Mouse (Mus musculus): ENCODE results near the gene Erbb2. TPM values are rescaled to one million over a fixed set of nuclear protein-coding genes. Genes with fewer than 3 reads are reported as not detected.
A peak's percentile ranks its signal among the peaks of the same experiment; 100 is the strongest.

The Erbb2 gene
- polyA plus RNA-seq, 1 experiment from 2014 or later, result 6.6 TPM

DNA sequence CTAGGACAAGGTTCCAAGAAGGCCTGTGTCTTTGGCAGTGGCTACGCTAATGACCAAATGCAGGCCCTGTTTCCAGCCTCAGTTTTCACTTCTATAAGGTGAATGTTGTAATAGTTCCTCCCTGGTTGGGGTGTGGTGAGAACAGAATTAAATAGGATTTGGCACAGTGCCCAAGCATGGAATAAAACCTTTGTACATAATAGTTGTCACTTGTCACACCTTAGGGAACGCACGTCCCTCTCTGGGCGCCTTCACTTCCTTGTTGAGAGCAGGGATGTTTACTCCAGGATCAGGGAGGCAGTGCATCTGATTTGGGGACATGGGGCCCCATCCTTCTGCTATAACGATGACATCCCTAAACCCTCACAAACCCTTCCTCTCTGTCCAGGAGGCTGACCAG lies 16.2 kb downstream of the Erbb2 start:
- H3K4me3 ChIP-seq (ENCODE audit: low read length), result no peak overlapping the region
- H3K4me1 ChIP-seq (ENCODE audit: control insufficient read depth, insufficient read depth, low read depth, low read length), result no peaks in the 10 kb centered on the region
- no peak overlapping the region for H3K9ac ChIP-seq (ENCODE audit: low read depth, low read length)
- ATAC-seq, result no peak
- 91% methylated on average over 5 of the region's 5 CpGs for WGBS
- H3K36me3 ChIP-seq (ENCODE audit: control insufficient read depth, insufficient read depth, low read length), result no peaks in the 10 kb centered on the region
- no peaks in the 10 kb centered on the region for H3K9me3 ChIP-seq (ENCODE audit: control insufficient read depth, low read length)
- H3K27ac ChIP-seq (ENCODE audit: low read depth, low read length), result no peak overlapping the region
- H3K27me3 ChIP-seq (replicated peaks; ENCODE audit: control insufficient read depth, insufficient read depth, low read length), result no peaks in the 10 kb centered on the region
- no peak overlapping the region for H3K4me2 ChIP-seq (ENCODE audit: low read length)

DNA sequence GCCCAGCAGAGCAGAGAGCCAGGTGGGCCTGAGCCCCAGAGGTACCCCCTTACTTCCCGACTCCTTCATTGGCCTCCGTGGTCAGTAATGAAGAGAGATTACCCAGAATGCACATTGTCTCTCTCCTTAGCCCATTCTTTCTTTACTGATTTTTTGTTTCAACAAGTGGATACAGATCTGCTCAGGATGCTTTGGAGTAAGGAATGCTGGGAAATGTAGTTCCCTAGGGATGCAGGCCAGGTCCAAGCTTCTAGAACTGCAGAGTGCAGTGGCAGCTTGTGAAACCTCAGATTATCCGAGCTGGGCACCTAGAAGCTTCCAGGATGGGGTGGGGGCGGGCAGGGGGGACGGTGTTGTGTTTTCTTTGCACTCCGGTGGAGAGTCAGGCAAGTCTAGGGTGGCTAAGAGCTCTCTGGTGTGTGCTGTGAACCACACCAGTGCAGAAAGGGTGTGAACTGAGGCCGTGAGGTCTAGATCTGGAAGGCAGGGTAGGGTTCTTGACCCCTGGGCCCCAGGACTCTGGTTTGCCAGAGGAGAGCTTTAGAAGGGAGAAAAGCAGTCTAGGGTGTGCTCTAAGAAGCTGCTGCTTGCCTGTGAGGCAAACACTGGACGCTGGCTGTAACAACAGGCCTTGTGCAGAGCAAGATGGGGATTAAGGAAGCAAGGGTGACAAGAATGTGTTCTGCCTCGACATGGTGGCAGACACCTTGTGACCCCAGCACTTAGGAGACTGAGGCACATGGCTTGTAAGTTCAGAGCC lies 19.7 kb downstream of the Erbb2 start:
- WGBS, result 78% methylated on average over 9 of the region's 9 CpGs
- no peak overlapping the region for H3K4me2 ChIP-seq (ENCODE audit: low read length)
- H3K36me3 ChIP-seq (ENCODE audit: control insufficient read depth, insufficient read depth, low read length), result no peaks in the 10 kb centered on the region
- H3K4me1 ChIP-seq (ENCODE audit: control insufficient read depth, insufficient read depth, low read depth, low read length), result no peaks in the 10 kb centered on the region
- H3K27ac ChIP-seq (ENCODE audit: low read depth, low read length), result no peak overlapping the region
- no peak overlapping the region for H3K4me3 ChIP-seq (ENCODE audit: low read length)
- no peaks in the 10 kb centered on the region for H3K27me3 ChIP-seq (replicated peaks; ENCODE audit: control insufficient read depth, insufficient read depth, low read length)
- ATAC-seq, result no peak
- H3K9me3 ChIP-seq (ENCODE audit: control insufficient read depth, low read length), result no peaks in the 10 kb centered on the region
- H3K9ac ChIP-seq (ENCODE audit: low read depth, low read length), result no peak overlapping the region

DNA sequence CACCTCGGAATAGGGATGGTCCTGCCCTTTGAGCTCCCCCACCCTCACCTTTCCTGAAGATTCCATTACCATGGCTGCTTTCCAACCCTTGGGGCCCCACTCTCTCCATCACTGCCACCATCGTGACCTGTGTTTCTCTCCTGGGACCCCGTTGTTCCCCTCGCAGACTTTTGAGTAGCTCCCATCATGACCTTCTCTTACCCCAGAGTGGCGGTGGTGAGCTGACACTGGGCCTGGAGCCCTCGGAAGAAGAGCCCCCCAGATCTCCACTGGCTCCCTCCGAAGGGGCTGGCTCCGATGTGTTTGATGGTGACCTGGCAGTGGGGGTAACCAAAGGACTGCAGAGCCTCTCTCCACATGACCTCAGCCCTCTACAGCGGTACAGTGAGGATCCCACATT lies 23.5 kb downstream of the Erbb2 start:
- Histone ChIP-seq H3K9me3 (ENCODE audit: control insufficient read depth, low read length) (no peaks in the 10 kb centered on the region), H3K4me2 (ENCODE audit: low read length) (no peak overlapping the region), H3K36me3 (ENCODE audit: control insufficient read depth, insufficient read depth, low read length) (no peaks in the 10 kb centered on the region), H3K27me3 (replicated peaks; ENCODE audit: control insufficient read depth, insufficient read depth, low read length) (no peaks in the 10 kb centered on the region), H3K4me1 (ENCODE audit: control insufficient read depth, insufficient read depth, low read depth, low read length) (peaks cover 3% of the 10 kb centered on the region), H3K9ac (ENCODE audit: low read depth, low read length) (no peak overlapping the region), H3K27ac (ENCODE audit: low read depth, low read length) (no peak overlapping the region), H3K4me3 (ENCODE audit: low read length) (no peak overlapping the region)
- no peak for ATAC-seq
- 91% methylated on average over 9 of the region's 9 CpGs for WGBS

DNA sequence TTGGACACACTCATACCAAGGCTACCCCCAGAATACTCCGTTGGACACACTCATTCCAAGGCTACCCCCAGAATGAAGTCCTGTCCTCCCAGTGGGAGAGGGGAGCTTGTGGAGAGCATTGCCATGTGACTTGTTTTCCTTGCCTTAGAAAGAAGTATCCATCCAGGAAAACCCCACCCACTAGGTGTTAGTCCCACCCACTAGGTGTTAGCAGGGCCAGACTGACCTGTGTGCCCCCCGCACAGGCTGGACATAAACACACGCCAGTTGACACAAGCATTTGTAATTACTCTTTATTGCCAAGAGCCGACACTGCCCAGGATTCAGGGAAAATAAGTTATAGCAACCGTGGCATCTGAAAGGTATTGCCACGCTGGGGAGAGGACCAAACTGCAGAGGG lies 25.2 kb downstream of the Erbb2 start:
- no peak overlapping the region for H3K27ac ChIP-seq (ENCODE audit: low read depth, low read length)
- H3K36me3 ChIP-seq (ENCODE audit: control insufficient read depth, insufficient read depth, low read length), result no peaks in the 10 kb centered on the region
- no peak overlapping the region; the same call in 1 of the 2 replicates for H3K4me2 ChIP-seq (ENCODE audit: low read length)
- H3K4me3 ChIP-seq (ENCODE audit: low read length), result no peak overlapping the region
- H3K9me3 ChIP-seq (ENCODE audit: control insufficient read depth, low read length), result no peaks in the 10 kb centered on the region
- H3K27me3 ChIP-seq (replicated peaks; ENCODE audit: control insufficient read depth, insufficient read depth, low read length), result no peaks in the 10 kb centered on the region
- peaks cover 3% of the 10 kb centered on the region for H3K4me1 ChIP-seq (ENCODE audit: control insufficient read depth, insufficient read depth, low read depth, low read length)
- no peak overlapping the region for H3K9ac ChIP-seq (ENCODE audit: low read depth, low read length)
- 86% methylated on average over 6 of the region's 6 CpGs for WGBS
- no peak for ATAC-seq

DNA sequence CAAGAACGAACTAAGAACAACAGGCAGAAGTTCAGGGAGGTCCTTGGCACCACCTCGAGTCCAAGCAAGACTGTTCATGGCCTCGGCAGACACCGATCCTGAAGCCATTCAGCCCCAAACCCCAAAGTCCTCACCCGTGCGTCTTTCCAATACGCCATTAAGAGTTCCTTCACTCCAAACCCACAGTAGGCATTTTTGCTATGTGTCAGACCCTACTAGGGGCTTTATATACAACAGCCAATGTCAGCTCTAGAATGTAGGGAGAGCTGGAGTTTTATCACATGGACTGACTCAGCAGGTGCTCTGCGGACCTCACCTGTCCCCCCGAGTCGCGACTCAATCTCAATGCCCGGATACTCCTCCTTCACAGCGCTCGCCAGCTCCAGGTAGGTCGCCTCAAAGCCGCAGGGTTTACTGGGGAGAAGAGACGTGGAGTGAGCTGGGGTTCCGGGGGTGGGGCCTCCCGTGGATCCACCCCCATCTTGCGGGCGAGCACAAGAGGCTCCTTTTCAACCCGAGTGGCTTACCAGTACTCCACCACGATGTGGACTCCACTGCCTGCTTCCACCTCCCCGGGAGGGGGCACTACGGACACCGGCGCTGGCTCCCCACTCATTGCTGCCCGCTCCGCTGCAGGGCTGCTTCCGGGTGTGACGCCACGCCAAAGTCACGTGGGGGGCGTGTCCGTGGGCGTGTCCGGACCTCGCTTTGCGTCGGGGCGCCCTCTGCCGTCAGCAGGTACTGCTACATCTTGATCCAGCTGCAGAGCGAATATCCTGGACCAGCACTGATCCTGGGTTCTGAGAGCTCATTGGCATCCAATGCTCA lies 26.3 kb downstream of the Erbb2 start, which contains the start of gene Mien1:
TSS of gene Mien1 (minus strand) at position 661 of the 828 bp plus-strand sequence.
- H3K4me1 ChIP-seq (ENCODE audit: control insufficient read depth, insufficient read depth, low read depth, low read length), result peaks cover 3% of the 10 kb centered on the region
- H3K9me3 ChIP-seq (ENCODE audit: control insufficient read depth, low read length), result no peaks in the 10 kb centered on the region
- peak within 1 kb of the TSS; percentile 78 for H3K4me3 ChIP-seq (ENCODE audit: low read length)
- ATAC-seq, result peak; percentile 93
- H3K27ac ChIP-seq (ENCODE audit: low read depth, low read length), result peak within 1 kb of the TSS; percentile 69
- 2% methylated on average over 43 of the region's 43 CpGs for WGBS
- H3K36me3 ChIP-seq (ENCODE audit: control insufficient read depth, insufficient read depth, low read length), result no peaks in the 10 kb centered on the region
- peak within 1 kb of the TSS; percentile 92 for H3K4me2 ChIP-seq (ENCODE audit: low read length)
- H3K27me3 ChIP-seq (replicated peaks; ENCODE audit: control insufficient read depth, insufficient read depth, low read length), result no peaks in the 10 kb centered on the region
- H3K9ac ChIP-seq (ENCODE audit: low read depth, low read length), result peak within 1 kb of the TSS; percentile 75

DNA sequence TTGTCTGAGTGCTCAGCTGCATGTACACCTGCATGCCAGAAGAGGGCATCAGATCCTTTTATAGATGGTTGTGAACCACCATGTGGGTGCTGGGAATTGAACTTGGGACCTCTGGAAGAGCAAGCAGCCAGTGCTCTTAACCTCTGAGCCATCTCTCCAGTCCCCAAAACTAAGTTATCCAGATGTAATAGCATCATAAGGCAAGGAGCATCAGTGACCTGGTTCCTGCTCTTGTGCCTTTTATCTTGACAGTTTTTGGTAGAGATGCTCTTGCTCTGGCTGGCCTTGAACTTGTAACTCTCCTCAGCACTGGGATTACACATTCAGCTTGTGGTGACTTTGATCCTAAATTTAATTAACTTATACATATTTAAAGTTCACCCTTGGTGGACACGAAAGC lies 31.4 kb downstream of the Erbb2 start:
- Histone ChIP-seq H3K4me3 (ENCODE audit: low read length) (no peak overlapping the region), H3K4me1 (ENCODE audit: control insufficient read depth, insufficient read depth, low read depth, low read length) (peaks cover 4% of the 10 kb centered on the region; the same call in 1 of the 2 replicates), H3K27me3 (replicated peaks; ENCODE audit: control insufficient read depth, insufficient read depth, low read length) (peaks cover 23% of the 10 kb centered on the region), H3K9me3 (ENCODE audit: control insufficient read depth, low read length) (no peaks in the 10 kb centered on the region), H3K36me3 (ENCODE audit: control insufficient read depth, insufficient read depth, low read length) (no peaks in the 10 kb centered on the region), H3K9ac (ENCODE audit: low read depth, low read length) (no peak overlapping the region), H3K4me2 (ENCODE audit: low read length) (no peak overlapping the region), H3K27ac (ENCODE audit: low read depth, low read length) (no peak overlapping the region)
- ATAC-seq, result no peak
- WGBS, result 96% methylated on average over 1 of the region's 1 CpGs

DNA sequence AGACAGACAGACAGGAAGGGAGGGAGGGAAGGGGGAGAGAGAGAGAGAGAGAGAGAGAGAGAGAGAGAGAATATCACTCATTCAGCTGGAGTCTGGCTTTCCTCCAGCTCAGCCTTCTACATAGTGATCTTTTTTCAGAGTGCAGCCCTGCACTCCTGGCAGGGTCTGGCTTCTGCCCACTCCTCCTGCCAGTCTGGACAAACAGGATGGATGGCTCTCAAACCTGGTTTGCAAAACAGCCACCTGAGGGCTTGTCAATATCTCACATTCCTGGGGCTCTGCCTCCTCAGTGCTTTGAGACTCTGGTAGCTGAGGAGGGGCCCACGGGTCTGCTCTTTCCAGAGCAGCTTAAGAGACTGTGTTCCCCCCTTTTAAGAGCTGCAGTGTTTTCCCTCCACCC lies 33.0 kb downstream of the Erbb2 start:
- Histone ChIP-seq H3K9me3 (ENCODE audit: control insufficient read depth, low read length) (no peaks in the 10 kb centered on the region), H3K36me3 (ENCODE audit: control insufficient read depth, insufficient read depth, low read length) (no peaks in the 10 kb centered on the region), H3K9ac (ENCODE audit: low read depth, low read length) (no peak overlapping the region), H3K27ac (ENCODE audit: low read depth, low read length) (no peak overlapping the region), H3K4me2 (ENCODE audit: low read length) (no peak overlapping the region), H3K27me3 (replicated peaks; ENCODE audit: control insufficient read depth, insufficient read depth, low read length) (peaks cover 23% of the 10 kb centered on the region), H3K4me3 (ENCODE audit: low read length) (no peak overlapping the region), H3K4me1 (ENCODE audit: control insufficient read depth, insufficient read depth, low read depth, low read length) (peaks cover 4% of the 10 kb centered on the region; the same call in 1 of the 2 replicates)
- 55% methylated on average over 1 of the region's 1 CpGs for WGBS
- ATAC-seq, result no peak

DNA sequence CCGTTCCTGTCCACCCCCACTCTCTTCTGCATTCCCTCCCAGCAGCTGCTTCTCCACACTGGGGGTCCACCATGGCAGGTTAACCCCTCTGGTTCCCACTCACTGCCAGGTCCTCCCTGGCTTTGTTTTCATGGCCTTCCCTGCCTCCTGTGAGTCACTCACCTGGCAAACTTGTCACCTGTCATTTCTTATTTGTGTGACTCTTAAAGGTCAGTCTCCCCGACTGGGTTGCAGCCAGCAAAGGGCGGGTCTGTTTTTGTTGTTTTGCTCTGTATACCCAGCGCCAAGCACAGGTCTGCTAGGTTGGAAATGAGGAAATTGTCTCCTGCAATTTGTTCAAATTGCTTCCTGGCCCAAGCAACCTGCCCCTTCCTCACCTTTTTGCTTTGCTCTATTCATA lies 33.4 kb downstream of the Erbb2 start:
- no peak for ATAC-seq
- 67% methylated on average over 4 of the region's 4 CpGs for WGBS

DNA sequence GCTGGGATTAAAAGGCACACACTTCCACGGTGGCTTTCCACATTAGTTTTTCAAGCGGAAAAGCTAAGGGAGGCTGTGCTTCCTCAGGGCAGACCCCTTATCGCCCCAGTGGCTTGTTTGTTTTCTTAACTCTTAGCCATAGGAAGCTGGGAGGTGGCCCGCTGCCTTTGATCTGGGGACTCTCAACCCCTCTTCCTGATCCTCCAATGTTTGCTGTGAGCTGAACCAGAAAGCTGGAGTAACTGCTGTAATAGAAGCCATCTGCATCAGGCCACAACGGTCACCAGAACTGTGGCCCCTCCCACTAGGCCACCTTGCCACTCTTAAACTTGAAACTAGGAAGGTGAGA lies 33.9 kb downstream of the Erbb2 start, which contains the start of gene Grb7:
TSS of gene Grb7 (plus strand) at position 182 of the 349 bp plus-strand sequence.
- Histone ChIP-seq H3K27me3 (replicated peaks; ENCODE audit: control insufficient read depth, insufficient read depth, low read length) (peaks cover 23% of the 10 kb centered on the region), H3K4me2 (ENCODE audit: low read length) (peak within 1 kb of the TSS; percentile 42), H3K9ac (ENCODE audit: low read depth, low read length) (peak within 1 kb of the TSS; percentile 43), H3K27ac (ENCODE audit: low read depth, low read length) (no peak within 1 kb of the TSS), H3K4me3 (ENCODE audit: low read length) (peak within 1 kb of the TSS; percentile 22), H3K4me1 (ENCODE audit: control insufficient read depth, insufficient read depth, low read depth, low read length) (peaks cover 4% of the 10 kb centered on the region; the same call in 1 of the 2 replicates), H3K36me3 (ENCODE audit: control insufficient read depth, insufficient read depth, low read length) (no peaks in the 10 kb centered on the region), H3K9me3 (ENCODE audit: control insufficient read depth, low read length) (no peaks in the 10 kb centered on the region)
- no peak for ATAC-seq
- WGBS, result 11% methylated on average over 5 of the region's 5 CpGs

More for the DNA sequence above, 33.4 kb downstream of the Erbb2 start:
- Histone ChIP-seq H3K4me1 (ENCODE audit: control insufficient read depth, insufficient read depth, low read depth, low read length) (peaks cover 4% of the 10 kb centered on the region; the same call in 1 of the 2 replicates), H3K27me3 (replicated peaks; ENCODE audit: control insufficient read depth, insufficient read depth, low read length) (peaks cover 23% of the 10 kb centered on the region), H3K27ac (ENCODE audit: low read depth, low read length) (no peak overlapping the region), H3K36me3 (ENCODE audit: control insufficient read depth, insufficient read depth, low read length) (no peaks in the 10 kb centered on the region), H3K9me3 (ENCODE audit: control insufficient read depth, low read length) (no peaks in the 10 kb centered on the region), H3K4me2 (ENCODE audit: low read length) (no peak overlapping the region), H3K4me3 (ENCODE audit: low read length) (no peak overlapping the region), H3K9ac (ENCODE audit: low read depth, low read length) (no peak overlapping the region)

Data from hindbrain, embryonic 16.5 days (tissue).